Mouse (Mus musculus): ENCODE results near the gene Igsf11. TPM values are rescaled to one million over a fixed set of nuclear protein-coding genes. Genes with fewer than 3 reads are reported as not detected.
"Not testable (repeated sequence)": the region's sequence is repeated elsewhere in the genome, so short reads cannot be mapped to it uniquely, and the experiment has no call there.

Gene Igsf11
- total RNA-seq, 2 experiments from 2014 or later, result 35.6 to 52.0 TPM

DNA sequence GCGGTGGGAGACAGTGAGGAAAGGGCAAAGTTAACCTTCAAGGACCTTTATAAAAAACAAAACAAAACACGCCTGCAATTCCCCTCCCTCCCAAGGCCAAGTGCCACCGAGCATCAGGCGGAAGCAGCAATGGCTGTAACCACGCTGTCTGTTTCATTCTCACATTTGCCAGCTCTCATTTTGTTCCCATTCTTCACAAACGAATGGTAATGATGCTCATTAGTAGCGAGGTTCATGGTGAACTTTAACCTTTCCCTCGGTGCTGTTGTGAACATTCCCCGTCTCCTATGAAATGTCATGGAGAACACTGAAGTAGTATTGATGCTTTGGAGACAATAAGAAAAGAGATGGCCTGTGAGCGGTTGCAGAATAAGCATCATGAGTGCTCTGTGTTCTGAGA lies 74.6 kb downstream of the Igsf11 start:
- no peak for DNase-seq (ENCODE audit: low spot score in 2 of 2)
- intact Hi-C loops (cut with DNase I), result no loop called here

- intact Hi-C loops (cut with DNase I), result no loop called here
- DNase-seq (ENCODE audit: low spot score in 2 of 2), result no peak
Measured at GRCm38 (mm10) chr16:38976151-38976550, 83.7 kb downstream of the Igsf11 start.

GRCm38 (mm10) chr16:38978546-38978945 lies 86.1 kb downstream of the Igsf11 start:
- no peak for DNase-seq (ENCODE audit: low spot score in 2 of 2)
- intact Hi-C loops (cut with DNase I), result no loop called here

GRCm38 (mm10) chr16:38980546-38980945 lies 88.1 kb downstream of the Igsf11 start:
- no peak for DNase-seq (ENCODE audit: low spot score in 2 of 2)
- intact Hi-C loops (cut with DNase I), result loop anchor here (5.0 kb wide), 1 partner anchor 118 kb away; no protein-coding TSS in a partner anchor

DNA sequence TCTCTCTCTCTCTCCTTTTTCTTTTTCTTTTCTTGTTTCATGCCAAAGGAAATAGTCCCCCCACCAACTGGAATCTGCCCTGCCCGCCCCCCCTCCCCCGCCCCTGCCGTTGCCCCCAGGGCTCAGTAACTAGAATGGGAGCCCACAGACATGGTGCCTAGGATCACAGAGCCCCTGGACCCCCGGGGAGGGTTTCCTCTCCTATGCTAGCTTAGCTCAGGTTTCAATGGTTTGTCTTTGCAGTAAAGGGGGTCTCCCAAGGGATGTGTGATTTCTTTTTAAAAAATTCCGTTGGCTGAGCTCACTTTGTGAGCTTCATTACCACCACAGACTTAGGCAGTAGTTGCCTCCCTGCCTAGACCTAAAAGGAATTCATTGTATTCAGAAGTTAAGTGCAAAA lies 89.6 kb downstream of the Igsf11 start:
- intact Hi-C loops (cut with DNase I), result loop anchor here (5.0 kb wide), 1 partner anchor 120 kb away; no protein-coding TSS in a partner anchor
- DNase-seq (ENCODE audit: low spot score in 2 of 2), result no peak

- intact Hi-C loops (cut with DNase I), result loop anchor here (5.0 kb wide), 1 partner anchor 120 kb away; no protein-coding TSS in a partner anchor
- DNase-seq (ENCODE audit: low spot score in 2 of 2), result no peak
Measured at GRCm38 (mm10) chr16:38982508-38983236, 90.2 kb downstream of the Igsf11 start.

DNA sequence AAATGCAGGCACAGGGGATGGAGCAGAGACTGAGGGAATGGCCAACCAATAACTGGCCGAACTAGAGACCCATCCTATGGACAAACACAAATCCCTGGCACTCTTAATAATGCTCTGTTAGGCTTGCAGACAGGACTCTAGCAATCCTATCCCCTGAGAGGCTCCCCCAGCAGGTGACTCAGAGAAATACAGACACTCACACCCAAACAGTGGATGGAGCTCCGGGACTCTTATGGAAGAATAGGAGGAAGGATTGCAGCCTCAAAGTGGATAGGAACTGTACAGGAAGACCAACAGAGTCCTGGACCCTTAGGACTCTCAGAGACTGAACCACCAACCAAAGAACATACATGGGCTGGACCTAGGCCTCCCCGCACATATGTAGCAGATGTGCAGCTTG lies 91.4 kb downstream of the Igsf11 start:
- intact Hi-C loops (cut with DNase I), result loop anchor here (5.0 kb wide), 1 partner anchor 122 kb away; no protein-coding TSS in a partner anchor
- not testable (repeated sequence) for DNase-seq (ENCODE audit: low spot score in 2 of 2)

DNA sequence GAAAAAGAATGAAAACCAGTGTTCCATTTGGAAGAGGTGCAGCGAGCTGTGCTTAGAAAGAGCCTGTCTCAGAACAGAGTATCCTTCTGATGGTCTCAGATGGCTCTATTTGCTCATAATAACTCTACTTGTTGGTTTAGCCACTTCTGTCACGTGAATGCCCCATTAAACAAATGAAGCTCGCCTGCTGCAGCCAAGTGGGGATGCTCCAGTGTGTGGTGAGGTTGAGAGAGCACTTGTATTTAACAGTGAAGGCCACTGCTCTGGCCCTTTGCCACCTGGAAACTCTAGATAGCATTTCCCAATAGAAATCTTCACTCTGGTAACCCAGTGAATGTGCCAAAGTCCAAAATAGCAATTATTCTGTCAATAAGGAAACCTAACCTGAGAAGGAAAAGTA lies 92.9 kb downstream of the Igsf11 start:
- intact Hi-C loops (cut with DNase I), result no loop called here
- DNase-seq (ENCODE audit: low spot score in 2 of 2), result no peak

- intact Hi-C loops (cut with DNase I), result no loop called here
- DNase-seq (ENCODE audit: low spot score in 2 of 2), result no peak
Measured at GRCm38 (mm10) chr16:38986410-38986809, 93.9 kb downstream of the Igsf11 start.

DNA sequence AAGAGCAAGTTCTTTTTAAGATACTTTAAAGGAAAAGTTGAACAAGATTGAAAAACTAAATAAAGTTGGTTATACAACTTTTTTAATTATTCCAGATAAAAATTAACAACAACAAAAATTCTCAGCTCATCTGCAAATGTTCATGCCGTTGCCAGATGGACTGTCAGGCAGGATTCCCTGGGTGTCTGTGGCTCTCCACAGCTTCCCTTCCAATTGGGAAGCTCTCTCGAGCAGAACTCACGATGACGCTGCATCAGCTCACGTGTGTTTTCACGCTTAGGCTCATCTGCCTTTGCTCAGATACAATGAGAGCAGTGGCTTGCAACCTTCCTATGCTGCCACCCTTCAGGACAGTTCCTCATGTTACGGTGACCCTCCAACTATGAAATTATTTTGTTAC lies 101.2 kb downstream of the Igsf11 start:
- DNase-seq (ENCODE audit: low spot score in 2 of 2), result no peak

DNA sequence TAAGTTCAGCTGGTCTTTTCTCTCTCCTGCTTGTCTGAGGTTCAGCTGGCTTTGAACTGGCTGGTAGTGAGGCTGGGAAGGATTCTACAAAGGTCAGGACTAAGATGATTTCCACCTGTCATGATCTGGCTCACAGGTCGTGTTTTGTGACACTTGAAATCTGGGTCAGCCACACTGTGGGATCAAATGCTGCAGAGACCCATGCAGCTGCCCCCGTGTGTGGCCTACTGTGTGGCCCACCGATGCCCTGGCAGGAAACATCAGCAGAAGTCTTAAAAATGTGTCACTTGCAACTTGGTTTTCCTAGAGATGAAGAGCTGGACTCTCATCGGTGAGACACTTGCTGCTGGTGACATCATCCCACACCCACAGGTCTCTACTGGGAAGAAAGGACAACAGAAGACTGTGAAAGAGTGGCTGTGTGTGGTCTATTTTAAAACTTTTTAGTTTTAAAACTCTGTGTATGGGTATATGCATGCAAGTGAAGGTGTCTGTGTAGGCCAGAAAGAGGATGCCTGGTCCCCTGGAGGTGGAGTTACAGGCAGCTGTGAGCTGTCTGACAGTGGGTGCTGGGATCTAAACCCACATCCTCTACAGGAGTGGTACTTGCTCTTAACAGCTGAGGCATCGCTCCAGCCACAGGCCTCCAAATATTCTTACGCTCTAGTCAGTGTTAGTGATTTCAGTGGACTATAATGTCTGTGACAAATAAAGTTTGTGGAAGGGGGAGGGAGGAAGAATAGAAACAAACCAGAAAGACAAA lies 106.2 kb downstream of the Igsf11 start:
- intact Hi-C loops (cut with DNase I), result no loop called here
- no peak for DNase-seq (ENCODE audit: low spot score in 2 of 2)

More for the DNA sequence above, 101.2 kb downstream of the Igsf11 start:
- intact Hi-C loops (cut with DNase I), result no loop called here

DNA sequence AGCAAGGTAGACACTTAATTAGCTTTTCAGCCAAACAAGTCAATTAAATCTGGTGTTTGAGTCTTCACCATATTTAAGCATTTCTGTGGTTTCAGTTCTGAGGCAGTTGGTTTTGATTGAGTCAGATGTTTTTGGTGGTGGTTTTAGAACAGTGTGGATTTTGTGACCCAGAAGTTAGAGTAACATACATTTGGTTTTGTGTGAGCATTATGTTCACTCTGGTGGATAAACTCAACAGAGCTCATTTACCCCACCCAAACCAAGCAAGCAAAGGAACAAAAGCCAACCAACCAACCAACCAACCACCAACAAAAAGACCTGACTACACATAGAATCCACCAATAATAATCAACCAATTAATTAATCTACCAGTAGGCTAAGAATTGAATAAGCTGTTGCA lies 106.8 kb downstream of the Igsf11 start:
- intact Hi-C loops (cut with DNase I), result no loop called here
- DNase-seq (ENCODE audit: low spot score in 2 of 2), result no peak

DNA sequence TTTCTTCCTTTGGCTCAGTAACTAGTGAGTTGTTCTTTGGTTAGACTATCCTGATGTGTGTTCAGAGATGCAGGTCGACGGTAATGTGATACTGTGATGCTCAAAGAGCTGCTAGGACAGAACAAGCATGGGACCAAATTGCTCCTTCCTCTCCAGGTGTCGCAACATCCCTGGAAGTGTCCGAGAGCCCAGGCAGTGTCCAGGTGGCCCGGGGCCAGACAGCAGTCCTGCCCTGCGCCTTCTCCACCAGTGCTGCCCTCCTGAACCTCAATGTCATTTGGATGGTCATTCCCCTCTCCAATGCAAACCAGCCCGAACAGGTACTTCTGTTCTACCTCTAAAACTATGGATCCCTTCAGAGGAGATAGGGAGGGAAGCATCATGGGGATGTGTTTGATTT lies 114.5 kb downstream of the Igsf11 start:
- no peak for DNase-seq (ENCODE audit: low spot score in 2 of 2)
- intact Hi-C loops (cut with DNase I), result no loop called here

GRCm38 (mm10) chr16:39019449-39019848 lies 127.0 kb downstream of the Igsf11 start:
- no peak for DNase-seq (ENCODE audit: low spot score in 2 of 2)
- intact Hi-C loops (cut with DNase I), result no loop called here

DNA sequence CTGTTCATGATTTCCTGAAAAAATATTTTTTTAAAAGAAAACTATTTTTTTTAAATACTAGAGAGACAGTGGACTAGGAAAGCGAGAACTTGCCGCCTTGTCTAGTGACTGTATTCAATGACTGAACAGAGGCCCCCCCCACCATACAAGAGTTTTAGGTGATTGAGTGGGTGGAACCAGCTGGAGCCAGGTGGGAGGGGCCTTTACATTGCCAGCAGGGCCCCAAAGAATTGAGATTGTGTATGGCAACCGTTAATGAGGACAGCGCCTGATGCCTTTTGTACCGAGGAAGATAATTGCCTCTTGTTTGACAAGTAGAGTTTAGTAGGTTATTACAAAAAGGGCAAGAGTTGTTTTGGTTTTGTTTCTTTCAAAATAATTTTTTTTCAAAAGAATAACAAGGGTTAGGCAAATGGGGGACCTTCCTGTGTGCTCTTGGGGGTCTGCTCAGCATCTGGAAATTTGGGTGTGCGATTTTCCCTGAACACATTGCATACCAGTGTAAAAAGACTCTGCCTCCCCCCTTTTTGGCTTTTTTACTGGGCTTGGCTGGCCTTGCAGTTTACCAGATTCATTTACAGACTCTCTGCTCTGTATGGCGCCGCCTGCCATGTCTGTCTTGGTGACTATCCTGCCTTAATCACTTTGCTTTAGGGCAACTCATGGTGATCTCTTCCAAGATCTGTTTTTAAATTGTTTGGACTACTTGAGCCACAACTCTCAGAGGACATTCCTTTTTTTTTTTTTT lies 133.7 kb downstream of the Igsf11 start:
- intact Hi-C loops (cut with DNase I), result no loop called here

GRCm38 (mm10) chr16:39031350-39031749 lies 138.9 kb downstream of the Igsf11 start:
- no peak for DNase-seq (ENCODE audit: low spot score in 2 of 2)
- intact Hi-C loops (cut with DNase I), result no loop called here

More for the DNA sequence above, 133.7 kb downstream of the Igsf11 start:
- DNase-seq (ENCODE audit: low spot score in 2 of 2), result no peak

DNA sequence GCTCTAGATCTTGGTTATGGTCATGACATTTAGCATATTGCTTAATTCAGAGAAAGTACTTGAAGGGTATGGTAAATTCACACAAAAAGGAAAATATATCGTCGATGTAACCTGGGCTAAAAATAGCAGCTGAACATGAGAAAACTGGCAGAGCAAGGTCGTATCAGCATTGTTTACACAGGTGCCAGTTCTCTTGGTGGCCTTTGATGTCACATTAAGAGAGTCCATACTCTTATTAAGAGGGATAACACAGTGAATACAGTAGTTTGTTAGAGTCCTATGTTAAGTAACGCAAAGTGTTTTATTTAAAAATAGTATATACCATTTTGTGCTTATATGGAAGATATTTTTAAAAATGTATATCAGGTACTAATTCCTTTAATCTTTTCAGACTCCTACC lies 144.8 kb downstream of the Igsf11 start:
- intact Hi-C loops (cut with DNase I), result no loop called here

DNA sequence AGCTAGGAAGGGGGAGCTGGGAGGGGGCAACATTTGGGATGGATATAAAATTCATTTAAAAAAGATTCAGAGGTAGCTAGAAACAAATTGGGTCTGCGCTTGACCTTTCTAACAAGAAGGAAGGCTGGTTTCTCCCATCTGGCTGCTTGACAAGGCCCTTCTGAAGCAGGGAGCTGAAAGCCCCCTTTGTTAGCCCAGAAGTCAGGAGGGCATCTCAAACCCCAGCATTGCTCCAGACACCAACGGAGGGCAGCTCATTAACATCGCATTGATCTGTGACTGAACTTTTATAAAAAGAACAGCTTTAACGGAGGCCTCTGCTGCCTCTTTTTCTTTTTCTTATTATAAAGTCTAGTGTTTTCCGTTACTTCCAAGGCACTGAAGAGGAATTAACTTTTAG lies 151.9 kb downstream of the Igsf11 start:
- DNase-seq (ENCODE audit: low spot score in 2 of 2), result no peak
- intact Hi-C loops (cut with DNase I), result no loop called here

More for the DNA sequence above, 144.8 kb downstream of the Igsf11 start:
- DNase-seq (ENCODE audit: low spot score in 2 of 2), result no peak

GRCm38 (mm10) chr16:39048889-39049288 lies 156.4 kb downstream of the Igsf11 start:
- DNase-seq (ENCODE audit: low spot score in 2 of 2), result peak; percentile 43 to 53
- intact Hi-C loops (cut with DNase I), result loop anchor here (2.0 to 5.0 kb wide), 2 partner anchors 92 to 146 kb away; no protein-coding TSS in a partner anchor

GRCm38 (mm10) chr16:39052971-39053370 lies 160.5 kb downstream of the Igsf11 start:
- DNase-seq (ENCODE audit: low spot score in 2 of 2), result peak; percentile 72 to 77
- intact Hi-C loops (cut with DNase I), result loop anchor here (1.0 to 10.0 kb wide), 4 partner anchors 195 to 518 kb away; no protein-coding TSS in a partner anchor
